Mouse (Mus musculus): ENCODE measurements around the gene Rnf168.

DNA sequence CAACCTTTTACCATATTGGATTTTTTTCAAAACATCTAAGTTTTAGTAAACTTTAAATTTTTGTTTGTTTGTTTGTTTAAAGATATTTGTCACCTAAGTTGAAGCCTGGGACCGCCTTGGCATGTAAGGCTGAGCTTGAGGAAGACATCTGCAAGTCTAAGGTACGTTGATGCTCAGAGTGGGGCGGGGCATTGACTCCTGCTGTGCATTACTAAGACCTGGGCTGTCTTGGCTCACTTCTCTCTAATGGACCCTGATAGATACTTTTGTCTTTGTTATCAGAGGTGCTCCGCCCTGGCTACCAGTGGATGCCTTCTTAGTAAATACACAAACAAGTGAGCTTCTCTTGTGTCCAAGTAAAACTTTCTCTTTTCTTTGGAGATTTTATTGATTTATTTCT, 14.6 kb downstream of the Rnf168 start:
- TF ChIP-seq CTCF (conservative IDR thresholded peaks at IDR 0.05; ENCODE audit: insufficient read depth, insufficient read length, low read depth, low read length) (no peak), POLR2A (IDR thresholded peaks at IDR 0.05; ENCODE audit: low read depth, low read length) (no peak)
